Mouse (Mus musculus): ENCODE data around the gene Sc5d. TPM values are rescaled to one million over a fixed set of nuclear protein-coding genes. Genes with fewer than 3 reads are reported as not detected.

The Sc5d gene
- polyA plus RNA-seq, 1 experiment = 53.9 TPM

DNA sequence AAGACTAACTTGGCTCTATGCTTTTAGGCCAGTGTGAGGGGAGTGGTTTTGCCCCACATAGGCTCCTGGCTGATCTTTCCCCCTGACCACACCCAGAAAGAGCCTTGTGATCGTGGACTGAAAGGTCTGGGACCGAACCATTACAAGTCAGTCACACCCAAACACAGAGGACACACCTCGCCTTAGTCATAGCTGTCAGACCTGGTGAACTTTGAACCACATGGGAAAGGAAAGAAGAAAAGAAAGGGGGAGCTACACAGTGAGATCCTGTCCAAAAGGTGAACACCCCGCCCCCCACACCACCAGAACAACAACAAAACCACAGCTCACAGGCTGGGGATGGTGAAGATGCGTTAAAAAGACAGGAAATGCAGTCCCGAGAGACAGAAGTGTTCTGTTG is 14.9 kb downstream of the Sc5d start:
- no peak for TF ChIP-seq CTCF (IDR thresholded peaks at IDR 0.05; ENCODE audit: borderline replicate concordance, extremely low read depth, insufficient read depth, insufficient read length)
- no peak for TF ChIP-seq POLR2A (IDR thresholded peaks at IDR 0.05; ENCODE audit: borderline replicate concordance, extremely low read depth, insufficient read depth, insufficient read length, poor library complexity, severe bottlenecking)
- DNase-seq (ENCODE audit: low read depth) = no peak

DNA sequence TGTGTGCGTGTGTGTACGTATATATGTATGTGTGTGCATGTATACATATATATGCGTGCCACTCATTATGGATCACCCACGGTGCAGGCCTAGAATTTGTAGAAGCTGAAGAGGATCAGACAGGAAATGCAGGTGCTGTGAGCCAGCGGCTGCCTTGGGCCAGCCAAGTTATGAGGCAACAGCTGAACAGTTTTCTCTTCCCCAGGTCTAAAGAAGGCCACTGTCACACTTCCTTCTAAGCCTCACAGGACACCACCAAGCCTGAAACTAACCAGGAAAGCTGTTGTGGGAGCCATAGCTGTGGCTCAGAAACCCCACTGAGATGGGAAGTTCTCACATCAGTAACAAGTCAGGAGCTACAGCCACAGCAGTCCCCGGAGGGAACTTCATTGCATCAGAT is 17.4 kb downstream of the Sc5d start:
- DNase-seq (ENCODE audit: low read depth) = no peak
- TF ChIP-seq POLR2A (IDR thresholded peaks at IDR 0.05; ENCODE audit: borderline replicate concordance, extremely low read depth, insufficient read depth, insufficient read length, poor library complexity, severe bottlenecking) (no peak), CTCF (IDR thresholded peaks at IDR 0.05; ENCODE audit: borderline replicate concordance, extremely low read depth, insufficient read depth, insufficient read length) (no peak)

DNA sequence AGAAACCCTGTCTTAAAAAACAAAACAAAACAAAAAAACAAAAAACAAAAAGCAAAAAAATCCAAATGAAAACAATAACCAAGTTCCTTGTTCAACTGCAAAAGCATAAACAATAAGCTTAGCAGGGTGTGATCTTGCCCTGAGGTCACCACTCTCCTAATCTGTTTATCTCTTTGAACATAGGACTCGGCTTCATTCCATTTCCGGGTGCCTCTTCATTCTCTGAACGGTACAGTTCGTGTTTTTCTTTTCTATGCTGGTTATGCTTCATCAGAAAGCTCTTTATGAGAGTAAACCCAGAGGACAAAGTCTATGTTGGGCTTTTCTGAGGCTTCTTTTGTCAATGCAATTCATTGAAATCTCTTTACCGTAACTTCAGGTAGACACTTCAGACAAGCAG is 19.9 kb downstream of the Sc5d start:
- DNase-seq (ENCODE audit: low read depth) = no peak
- TF ChIP-seq POLR2A (IDR thresholded peaks at IDR 0.05; ENCODE audit: borderline replicate concordance, extremely low read depth, insufficient read depth, insufficient read length, poor library complexity, severe bottlenecking) (no peak), CTCF (IDR thresholded peaks at IDR 0.05; ENCODE audit: borderline replicate concordance, extremely low read depth, insufficient read depth, insufficient read length) (no peak)

DNA sequence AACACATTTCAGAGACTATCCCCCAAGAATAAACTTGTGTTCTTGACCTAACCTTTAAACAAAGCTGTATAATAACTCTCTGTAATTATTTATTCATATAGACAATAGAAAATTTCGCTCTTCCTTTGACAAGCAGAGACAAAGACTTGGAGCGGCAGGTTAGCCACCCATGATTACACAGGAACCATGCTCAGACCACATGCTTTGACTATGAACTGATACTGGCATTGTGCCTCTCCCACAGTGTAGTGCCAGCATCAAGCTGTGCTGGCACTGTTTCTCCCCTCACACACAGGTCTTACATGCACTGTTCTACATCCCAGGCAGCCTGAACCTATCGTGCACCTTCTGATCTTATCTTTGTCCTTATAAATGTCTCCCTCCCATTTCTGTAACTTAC is 23.0 kb downstream of the Sc5d start:
- TF ChIP-seq POLR2A (IDR thresholded peaks at IDR 0.05; ENCODE audit: borderline replicate concordance, extremely low read depth, insufficient read depth, insufficient read length, poor library complexity, severe bottlenecking) (no peak), CTCF (IDR thresholded peaks at IDR 0.05; ENCODE audit: borderline replicate concordance, extremely low read depth, insufficient read depth, insufficient read length) (no peak)
- peak; percentile 88 for DNase-seq (ENCODE audit: low read depth)

DNA sequence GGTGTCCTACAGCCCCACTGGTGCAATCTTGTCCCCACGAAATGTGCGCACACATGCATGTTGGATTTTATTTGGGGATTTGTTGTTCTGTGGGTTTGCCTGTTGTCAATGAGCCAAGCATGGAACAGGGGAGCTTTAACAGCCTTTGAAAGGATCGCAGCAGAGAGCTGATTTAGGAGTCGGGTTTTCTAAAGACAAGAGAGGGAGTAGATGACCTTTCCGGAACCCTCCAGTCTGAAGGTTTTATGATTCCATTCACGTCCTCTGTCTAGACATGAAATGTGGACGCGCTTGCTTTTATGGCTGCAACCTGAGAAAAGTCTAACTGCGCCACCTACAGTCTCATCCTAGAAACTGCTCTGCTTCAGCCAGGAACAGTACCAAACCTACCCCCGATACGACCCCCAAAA is 23.5 kb downstream of the Sc5d start:
- TF ChIP-seq POLR2A (IDR thresholded peaks at IDR 0.05; ENCODE audit: borderline replicate concordance, extremely low read depth, insufficient read depth, insufficient read length, poor library complexity, severe bottlenecking) (no peak), CTCF (IDR thresholded peaks at IDR 0.05; ENCODE audit: borderline replicate concordance, extremely low read depth, insufficient read depth, insufficient read length) (peak; percentile 74; the same call in 1 of the 2 replicates)
- peak; percentile 97 for DNase-seq (ENCODE audit: low read depth)

DNA sequence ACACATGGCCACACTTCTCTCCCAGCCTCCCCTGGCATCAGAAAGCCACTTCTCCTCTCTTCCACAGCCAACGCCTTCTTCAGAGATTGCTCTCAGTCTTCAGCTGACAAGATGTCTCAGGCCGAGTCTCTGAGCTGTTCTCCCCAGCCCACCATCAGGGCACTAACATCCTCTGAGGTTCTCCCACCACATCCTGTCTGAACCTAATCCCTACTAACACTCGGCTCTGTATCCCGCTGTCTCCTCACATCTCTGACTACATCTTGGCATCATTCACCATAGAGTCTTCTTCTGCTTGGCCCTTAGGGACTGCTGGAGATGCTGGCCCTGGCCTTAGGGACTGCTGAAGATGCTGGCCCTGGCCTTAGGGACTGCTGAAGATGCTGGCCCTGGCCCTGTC is 25.2 kb downstream of the Sc5d start:
- no peak for TF ChIP-seq CTCF (IDR thresholded peaks at IDR 0.05; ENCODE audit: borderline replicate concordance, extremely low read depth, insufficient read depth, insufficient read length)
- no peak for TF ChIP-seq POLR2A (IDR thresholded peaks at IDR 0.05; ENCODE audit: borderline replicate concordance, extremely low read depth, insufficient read depth, insufficient read length, poor library complexity, severe bottlenecking)
- DNase-seq (ENCODE audit: low read depth) = no peak

DNA sequence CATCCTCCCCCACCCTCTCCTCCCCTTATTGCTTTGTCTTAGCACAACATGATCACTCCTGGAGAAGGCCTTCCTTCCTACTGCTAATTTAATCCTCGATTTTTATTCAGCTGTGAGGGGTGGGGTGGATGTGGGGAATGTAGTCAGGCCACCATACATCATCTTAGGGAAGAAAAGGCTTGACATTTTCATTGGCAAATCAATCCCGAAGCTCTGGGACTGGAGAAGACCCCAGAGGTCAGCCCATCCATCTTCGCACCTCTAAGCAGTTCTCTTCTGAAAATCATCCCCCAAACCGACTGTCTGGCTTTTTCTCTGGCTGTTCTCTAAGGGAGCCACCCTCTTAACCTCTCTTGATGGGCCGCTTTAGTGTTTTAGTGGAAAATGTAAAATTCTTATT is 32.9 kb downstream of the Sc5d start:
- TF ChIP-seq POLR2A (IDR thresholded peaks at IDR 0.05; ENCODE audit: borderline replicate concordance, extremely low read depth, insufficient read depth, insufficient read length, poor library complexity, severe bottlenecking) (no peak), CTCF (IDR thresholded peaks at IDR 0.05; ENCODE audit: borderline replicate concordance, extremely low read depth, insufficient read depth, insufficient read length) (no peak)
- no peak for DNase-seq (ENCODE audit: low read depth)

DNA sequence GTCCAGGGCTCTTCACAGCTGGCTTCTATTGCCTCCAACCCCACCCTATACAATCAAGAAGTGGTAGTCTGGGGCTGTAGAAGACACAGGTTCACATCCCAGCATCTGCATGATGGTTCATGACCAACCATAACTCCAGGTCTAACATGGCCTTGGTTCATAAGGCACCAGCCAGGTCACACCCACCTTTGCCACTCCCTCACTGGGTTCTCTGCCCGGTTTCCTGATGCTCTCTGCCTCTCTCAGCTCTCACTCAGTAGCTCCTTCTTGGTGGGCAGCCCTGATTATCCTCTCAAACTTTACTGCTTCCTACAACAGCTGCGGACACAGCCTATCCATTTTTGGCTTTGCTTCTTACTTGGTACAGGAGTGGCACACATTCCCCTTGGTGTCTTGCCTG is 33.7 kb downstream of the Sc5d start:
- TF ChIP-seq POLR2A (IDR thresholded peaks at IDR 0.05; ENCODE audit: borderline replicate concordance, extremely low read depth, insufficient read depth, insufficient read length, poor library complexity, severe bottlenecking) = no peak
- DNase-seq (ENCODE audit: low read depth) = no peak

DNA sequence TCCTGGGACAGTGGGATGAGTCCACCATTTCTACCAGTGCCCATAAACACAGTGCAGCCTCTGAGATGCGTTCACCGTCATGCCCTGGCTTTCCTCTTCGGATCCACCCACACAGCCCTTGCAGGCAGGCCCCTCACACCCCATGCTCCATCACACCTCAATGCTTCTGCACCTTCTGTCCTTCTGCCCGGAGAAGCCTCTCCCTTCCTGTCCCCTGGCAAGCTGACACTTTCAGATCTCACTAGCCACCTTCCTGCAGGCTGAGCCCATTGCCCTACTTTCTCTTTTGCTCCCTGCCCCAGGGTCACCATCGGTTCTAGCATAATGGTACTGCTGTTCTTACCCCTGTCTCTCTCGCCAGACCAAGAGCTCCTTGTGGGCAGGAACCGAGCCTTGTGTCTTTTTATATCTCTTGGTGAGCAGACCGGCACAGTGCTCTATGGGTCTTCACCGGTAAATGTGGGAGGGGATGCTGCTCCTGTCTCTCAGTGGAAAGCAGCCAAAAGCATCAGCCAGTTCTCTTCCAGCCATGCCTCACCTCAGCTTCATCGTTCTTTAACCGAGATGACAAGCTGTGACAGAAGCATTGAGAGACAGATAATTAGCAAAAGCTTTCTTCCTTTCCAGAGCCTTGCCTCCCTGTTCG is 34.5 kb downstream of the Sc5d start:
- no peak for TF ChIP-seq POLR2A (IDR thresholded peaks at IDR 0.05; ENCODE audit: borderline replicate concordance, extremely low read depth, insufficient read depth, insufficient read length, poor library complexity, severe bottlenecking)
- no peak for TF ChIP-seq CTCF (IDR thresholded peaks at IDR 0.05; ENCODE audit: borderline replicate concordance, extremely low read depth, insufficient read depth, insufficient read length)
- peak; percentile 55 for DNase-seq (ENCODE audit: low read depth)

DNA sequence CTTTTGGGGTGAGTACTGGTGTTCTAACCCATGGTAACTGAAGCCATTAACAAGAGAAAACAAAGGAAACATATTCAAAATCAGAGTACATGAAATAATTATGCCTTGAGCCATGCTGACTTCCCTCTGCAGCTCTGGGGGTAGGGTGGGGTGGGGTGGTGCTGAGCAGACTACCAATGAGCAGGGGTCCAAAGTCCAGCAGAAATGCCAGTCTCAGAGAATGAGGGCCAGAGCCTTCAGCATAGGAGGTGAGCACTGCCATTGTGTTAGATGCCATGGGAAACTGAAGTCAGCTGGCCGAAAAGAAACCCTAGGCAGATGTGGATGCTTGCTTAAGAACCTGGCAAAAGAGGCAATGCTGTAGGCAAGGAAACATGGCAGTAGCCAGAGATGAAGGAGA is 36.3 kb downstream of the Sc5d start:
- TF ChIP-seq POLR2A (IDR thresholded peaks at IDR 0.05; ENCODE audit: borderline replicate concordance, extremely low read depth, insufficient read depth, insufficient read length, poor library complexity, severe bottlenecking) (no peak), CTCF (IDR thresholded peaks at IDR 0.05; ENCODE audit: borderline replicate concordance, extremely low read depth, insufficient read depth, insufficient read length) (no peak)
- no peak for DNase-seq (ENCODE audit: low read depth)

DNA sequence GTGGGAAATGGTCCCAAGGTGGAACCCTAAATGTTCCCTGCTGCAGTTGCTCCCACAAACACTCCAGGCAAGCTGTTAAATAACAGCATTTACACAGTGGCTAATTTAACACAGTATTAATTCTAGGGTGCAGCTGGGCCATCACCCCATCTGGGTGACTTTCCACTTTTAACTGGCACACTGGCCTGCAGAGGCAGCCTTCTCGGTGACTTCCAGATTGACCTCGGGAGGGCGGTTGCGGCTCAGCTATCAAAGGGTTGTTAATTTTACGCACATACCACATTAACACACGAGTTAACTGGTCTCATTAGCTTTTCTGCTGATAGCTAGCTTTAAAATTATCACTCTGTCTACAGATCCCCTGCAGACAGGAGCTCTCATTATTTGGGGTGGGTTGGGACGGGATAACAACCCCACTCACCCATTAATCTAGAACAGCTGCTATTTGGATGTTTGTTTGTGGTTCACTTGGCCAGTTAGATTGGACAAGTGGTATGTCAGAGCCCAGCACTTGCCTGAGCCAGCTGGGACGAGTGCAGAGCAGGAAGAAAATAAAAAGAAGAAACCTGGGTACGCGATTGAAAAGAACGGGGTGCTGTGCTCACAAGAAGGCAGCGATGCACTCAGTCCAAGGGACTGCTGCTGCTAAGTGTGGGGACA is 44.9 kb downstream of the Sc5d start:
- TF ChIP-seq POLR2A (IDR thresholded peaks at IDR 0.05; ENCODE audit: borderline replicate concordance, extremely low read depth, insufficient read depth, insufficient read length, poor library complexity, severe bottlenecking) = no peak
- no peak for TF ChIP-seq CTCF (IDR thresholded peaks at IDR 0.05; ENCODE audit: borderline replicate concordance, extremely low read depth, insufficient read depth, insufficient read length)
- DNase-seq (ENCODE audit: low read depth) = peak; percentile 28

DNA sequence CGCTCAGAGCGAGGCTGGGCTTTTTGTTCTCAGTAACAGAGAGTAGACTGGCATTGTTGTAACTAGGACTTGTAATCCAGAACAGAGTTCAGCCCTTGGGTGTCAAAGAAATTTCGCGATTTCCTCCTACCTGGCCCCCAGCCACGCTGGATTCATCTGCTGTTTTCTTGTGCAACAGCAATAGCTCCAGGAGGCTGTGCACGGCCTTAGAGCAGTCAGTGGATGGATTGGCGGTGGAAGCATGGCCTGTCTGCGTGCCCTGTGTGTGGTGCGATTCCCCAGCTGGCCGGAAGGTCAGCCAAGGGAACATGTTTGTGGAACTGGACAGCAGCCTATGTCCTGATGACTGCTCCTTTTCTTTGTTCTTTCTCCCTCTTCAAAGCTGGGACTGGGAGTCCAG is 46.4 kb downstream of the Sc5d start:
- DNase-seq (ENCODE audit: low read depth) = peak; percentile 23
- TF ChIP-seq CTCF (IDR thresholded peaks at IDR 0.05; ENCODE audit: borderline replicate concordance, extremely low read depth, insufficient read depth, insufficient read length) (no peak), POLR2A (IDR thresholded peaks at IDR 0.05; ENCODE audit: borderline replicate concordance, extremely low read depth, insufficient read depth, insufficient read length, poor library complexity, severe bottlenecking) (no peak)
